Mouse (Mus musculus) heart, embryonic 13.5 days (tissue): ENCODE data around the gene Col18a1. TPM values are rescaled to one million over a fixed set of nuclear protein-coding genes. Genes with fewer than 3 reads are reported as not detected.

ENCODE experiments used
- ATAC-seq: fragments of 200-750 bp; cut with Nextera tagmentation; 2 replicates; pipeline ENCODE4 v1.8.0; 2017; ENCODE audit warnings: moderate TSS enrichment; ENCODE audit not compliant: insufficient number of reproducible peaks, low FRiP score, low TSS enrichment; ENCODE audit errors: extremely low read depth
- H3K27ac ChIP-seq: fragments of 300-500 bp; sonication (generic); replicated peaks from 2 replicates; pipeline ENCODE4 v1.5.1; 2015; ENCODE audit warnings: moderate library complexity, mild to moderate bottlenecking, inconsistent platforms
- H3K27me3 ChIP-seq: fragments of 300-500 bp; sonication (generic); replicated peaks from 2 replicates; pipeline ENCODE4 v1.6.1; 2015; ENCODE audit warnings: mild to moderate bottlenecking, inconsistent platforms
- H3K36me3 ChIP-seq: fragments of 300-500 bp; sonication (generic); 2 replicates; pipeline ENCODE4 v1.6.1; 2015; ENCODE audit warnings: mild to moderate bottlenecking, inconsistent platforms
- H3K4me1 ChIP-seq: fragments of 300-500 bp; sonication (generic); 2 replicates; pipeline ENCODE4 v1.6.1; 2015; ENCODE audit warnings: inconsistent platforms
- H3K4me2 ChIP-seq: fragments of 300-500 bp; sonication (generic); 2 replicates; pipeline ENCODE4 v1.6.1; 2015; ENCODE audit warnings: inconsistent platforms, mild to moderate bottlenecking, moderate library complexity
- H3K4me3 ChIP-seq: fragments of 300-500 bp; sonication (generic); 2 replicates; pipeline ENCODE4 v1.5.1; 2015; ENCODE audit warnings: moderate library complexity, mild to moderate bottlenecking, inconsistent platforms
- H3K9ac ChIP-seq: fragments of 300-500 bp; sonication (generic); 2 replicates; pipeline ENCODE4 v1.6.1; 2015; ENCODE audit warnings: inconsistent platforms, mild to moderate bottlenecking, moderate library complexity
- H3K9me3 ChIP-seq: fragments of 300-500 bp; sonication (generic); 2 replicates; pipeline ENCODE4 v1.6.1; 2016; ENCODE audit warnings: inconsistent platforms
- WGBS: fragments of 180-500 bp; shearing (Covaris S2); methylation state at CpG from one replicate; pipeline ENCODE4 v1.1.7; 2015; ENCODE audit warnings: mixed read lengths; 5-methylcytosine and 5-hydroxymethylcytosine counted together
- polyA plus RNA-seq: library from polyadenylated mRNA; unstranded; fragments of >200 nt; fragmentation: Nextera tagmentation; extraction: Ambion mirVana; gene quantifications from 2 replicates; pipeline ENCODE4 v1.2.1, GENCODE M21; 2015

The Col18a1 gene
- polyA plus RNA-seq, 1 experiment from 2014 or later, result 155 TPM

DNA sequence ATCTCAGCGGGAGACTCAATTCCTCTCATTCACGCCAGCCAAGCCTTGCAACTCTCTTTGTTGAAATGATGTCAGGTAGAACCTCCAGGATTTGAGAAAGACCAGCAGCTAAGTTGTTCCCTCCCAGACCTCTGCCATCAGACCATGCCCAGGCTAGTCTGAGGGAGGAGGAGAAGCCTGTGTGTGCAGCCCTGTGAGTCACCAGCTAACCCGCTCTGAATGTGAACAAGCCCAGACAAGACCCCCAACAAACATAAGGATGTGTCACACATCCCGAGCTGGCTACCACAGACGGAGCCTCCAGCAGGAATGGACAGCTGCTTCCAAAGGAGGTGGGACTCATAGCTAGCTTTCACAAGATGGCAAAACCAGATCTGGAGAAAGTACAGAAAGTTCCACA lies 35.6 kb upstream of the Col18a1 start:
- no peak for ATAC-seq
- H3K4me3 ChIP-seq, result no peak overlapping the region
- H3K9ac ChIP-seq, result no peak overlapping the region
- H3K4me1 ChIP-seq, result peaks cover 26% of the 10 kb centered on the region
- H3K9me3 ChIP-seq, result no peaks in the 10 kb centered on the region
- WGBS, result 58% methylated on average over 5 of the region's 5 CpGs
- no peak overlapping the region for H3K4me2 ChIP-seq
- H3K27ac ChIP-seq, result no peak overlapping the region
- H3K27me3 ChIP-seq, result no peaks in the 10 kb centered on the region
- no peaks in the 10 kb centered on the region for H3K36me3 ChIP-seq

GRCm38 (mm10) chr10:77200295-77200694 lies 33.9 kb upstream of the Col18a1 start:
- no peaks in the 10 kb centered on the region for H3K9me3 ChIP-seq
- 78% methylated on average over 9 of the region's 9 CpGs for WGBS
- H3K9ac ChIP-seq, result no peak overlapping the region
- H3K27me3 ChIP-seq, result no peaks in the 10 kb centered on the region
- ATAC-seq, result no peak
- H3K4me1 ChIP-seq, result peaks cover 14% of the 10 kb centered on the region
- H3K27ac ChIP-seq, result no peak overlapping the region
- no peak overlapping the region for H3K4me3 ChIP-seq
- no peak overlapping the region for H3K4me2 ChIP-seq
- H3K36me3 ChIP-seq, result no peaks in the 10 kb centered on the region

- Histone ChIP-seq H3K4me2 (no peak overlapping the region), H3K9ac (no peak overlapping the region), H3K27ac (no peak overlapping the region), H3K27me3 (no peaks in the 10 kb centered on the region), H3K9me3 (no peaks in the 10 kb centered on the region), H3K4me3 (no peak overlapping the region), H3K36me3 (no peaks in the 10 kb centered on the region), H3K4me1 (peaks cover 8% of the 10 kb centered on the region)
- 63% methylated on average over 2 of the region's 2 CpGs for WGBS
- ATAC-seq, result no peak
Measured at GRCm38 (mm10) chr10:77199229-77199628, 32.9 kb upstream of the Col18a1 start.

DNA sequence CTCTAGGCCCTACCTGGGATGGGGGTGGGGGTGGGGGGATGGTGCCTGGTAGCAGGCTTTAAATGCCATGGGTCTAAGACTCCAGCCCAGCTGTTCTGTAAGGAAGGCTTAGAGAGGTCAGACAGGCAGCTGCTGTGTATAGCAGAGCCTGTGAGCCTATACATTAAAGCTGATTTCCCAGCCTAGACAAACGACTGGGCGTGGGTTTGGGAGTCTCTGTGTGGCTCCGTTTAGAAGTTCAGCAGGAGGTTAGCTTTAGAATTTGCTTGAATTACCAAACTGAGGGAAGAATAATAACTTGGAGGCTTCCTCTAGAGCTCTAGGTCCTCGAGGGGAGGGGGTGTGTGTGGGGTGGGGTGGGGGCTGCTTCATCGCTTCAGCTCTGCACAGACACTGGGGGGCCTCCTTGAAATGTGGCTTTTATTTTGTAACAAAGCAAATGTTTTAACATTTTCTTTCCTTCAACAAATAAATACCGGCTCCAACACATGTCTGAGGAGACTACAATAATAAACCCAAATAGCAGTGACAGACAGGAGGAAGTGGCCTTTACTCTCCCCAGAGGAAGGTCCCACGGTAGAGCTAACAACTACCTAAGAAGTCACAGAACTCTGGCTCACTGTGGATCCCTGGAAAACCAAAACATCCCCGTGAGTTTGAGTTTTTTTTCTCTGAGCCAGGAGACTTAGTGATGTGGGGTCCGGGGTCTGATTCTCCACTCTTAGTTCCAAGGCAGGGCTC lies 31.3 kb upstream of the Col18a1 start:
- Histone ChIP-seq H3K36me3 (no peaks in the 10 kb centered on the region), H3K27me3 (no peaks in the 10 kb centered on the region), H3K9me3 (no peaks in the 10 kb centered on the region), H3K27ac (peak overlapping the region; percentile 42), H3K4me1 (peaks cover 8% of the 10 kb centered on the region), H3K4me2 (no peak overlapping the region), H3K9ac (no peak overlapping the region), H3K4me3 (no peak overlapping the region)
- 39% methylated on average over 9 of the region's 9 CpGs for WGBS
- ATAC-seq, result no peak

GRCm38 (mm10) chr10:77196676-77197075 lies 30.3 kb upstream of the Col18a1 start:
- 72% methylated on average over 4 of the region's 4 CpGs for WGBS

GRCm38 (mm10) chr10:77196115-77196514 lies 29.8 kb upstream of the Col18a1 start:
- no peak overlapping the region for H3K9ac ChIP-seq
- no peak overlapping the region for H3K27ac ChIP-seq
- H3K9me3 ChIP-seq, result no peaks in the 10 kb centered on the region
- H3K36me3 ChIP-seq, result no peaks in the 10 kb centered on the region
- peaks cover 16% of the 10 kb centered on the region for H3K4me1 ChIP-seq
- WGBS, result 83% methylated on average over 3 of the region's 3 CpGs
- ATAC-seq, result no peak
- no peak overlapping the region for H3K4me3 ChIP-seq
- H3K4me2 ChIP-seq, result no peak overlapping the region
- no peaks in the 10 kb centered on the region for H3K27me3 ChIP-seq

More at GRCm38 (mm10) chr10:77196676-77197075, 30.3 kb upstream of the Col18a1 start:
- H3K27me3 ChIP-seq, result no peaks in the 10 kb centered on the region
- H3K4me2 ChIP-seq, result no peak overlapping the region
- ATAC-seq, result no peak
- no peaks in the 10 kb centered on the region for H3K9me3 ChIP-seq
- H3K4me1 ChIP-seq, result peaks cover 10% of the 10 kb centered on the region
- H3K36me3 ChIP-seq, result no peaks in the 10 kb centered on the region
- H3K9ac ChIP-seq, result no peak overlapping the region
- H3K4me3 ChIP-seq, result no peak overlapping the region
- no peak overlapping the region for H3K27ac ChIP-seq

GRCm38 (mm10) chr10:77193495-77193894 lies 27.1 kb upstream of the Col18a1 start:
- Histone ChIP-seq H3K9ac (no peak overlapping the region), H3K4me2 (no peak overlapping the region), H3K27me3 (no peaks in the 10 kb centered on the region), H3K4me1 (peaks cover 40% of the 10 kb centered on the region), H3K36me3 (no peaks in the 10 kb centered on the region), H3K9me3 (no peaks in the 10 kb centered on the region), H3K4me3 (no peak overlapping the region), H3K27ac (no peak overlapping the region)
- ATAC-seq, result no peak

GRCm38 (mm10) chr10:77192745-77193144 lies 26.4 kb upstream of the Col18a1 start:
- 74% methylated on average over 17 of the region's 17 CpGs for WGBS
- H3K27me3 ChIP-seq, result no peaks in the 10 kb centered on the region
- no peak for ATAC-seq
- no peak overlapping the region for H3K4me2 ChIP-seq
- no peak overlapping the region for H3K4me3 ChIP-seq
- H3K9ac ChIP-seq, result no peak overlapping the region
- H3K36me3 ChIP-seq, result no peaks in the 10 kb centered on the region
- no peaks in the 10 kb centered on the region for H3K9me3 ChIP-seq
- peaks cover 47% of the 10 kb centered on the region for H3K4me1 ChIP-seq
- no peak overlapping the region for H3K27ac ChIP-seq

- peak overlapping the region; percentile 12; the same call in 1 of the 2 replicates for H3K27ac ChIP-seq
- no peaks in the 10 kb centered on the region for H3K9me3 ChIP-seq
- 42% methylated on average over 10 of the region's 10 CpGs for WGBS
- H3K4me1 ChIP-seq, result peaks cover 54% of the 10 kb centered on the region
- no peak overlapping the region for H3K4me2 ChIP-seq
- ATAC-seq, result no peak
- no peak overlapping the region for H3K4me3 ChIP-seq
- no peaks in the 10 kb centered on the region for H3K36me3 ChIP-seq
- no peaks in the 10 kb centered on the region for H3K27me3 ChIP-seq
- peak overlapping the region; percentile 33 for H3K9ac ChIP-seq
Measured at GRCm38 (mm10) chr10:77190967-77191915, 24.9 kb upstream of the Col18a1 start.

- H3K36me3 ChIP-seq, result no peaks in the 10 kb centered on the region
- H3K4me2 ChIP-seq, result peak overlapping the region; percentile 51
- peak overlapping the region; percentile 50; the same call in 1 of the 2 replicates for H3K9ac ChIP-seq
- 13% methylated on average over 7 of the region's 7 CpGs for WGBS
- no peaks in the 10 kb centered on the region for H3K27me3 ChIP-seq
- peak overlapping the region; percentile 87 for H3K27ac ChIP-seq
- H3K4me3 ChIP-seq, result peak overlapping the region; percentile 24
- ATAC-seq, result peak; percentile 55; the same call in 1 of the 2 replicates
- H3K9me3 ChIP-seq, result no peaks in the 10 kb centered on the region
- H3K4me1 ChIP-seq, result peaks cover 60% of the 10 kb centered on the region
Measured at GRCm38 (mm10) chr10:77187427-77187826, 21.1 kb upstream of the Col18a1 start.

DNA sequence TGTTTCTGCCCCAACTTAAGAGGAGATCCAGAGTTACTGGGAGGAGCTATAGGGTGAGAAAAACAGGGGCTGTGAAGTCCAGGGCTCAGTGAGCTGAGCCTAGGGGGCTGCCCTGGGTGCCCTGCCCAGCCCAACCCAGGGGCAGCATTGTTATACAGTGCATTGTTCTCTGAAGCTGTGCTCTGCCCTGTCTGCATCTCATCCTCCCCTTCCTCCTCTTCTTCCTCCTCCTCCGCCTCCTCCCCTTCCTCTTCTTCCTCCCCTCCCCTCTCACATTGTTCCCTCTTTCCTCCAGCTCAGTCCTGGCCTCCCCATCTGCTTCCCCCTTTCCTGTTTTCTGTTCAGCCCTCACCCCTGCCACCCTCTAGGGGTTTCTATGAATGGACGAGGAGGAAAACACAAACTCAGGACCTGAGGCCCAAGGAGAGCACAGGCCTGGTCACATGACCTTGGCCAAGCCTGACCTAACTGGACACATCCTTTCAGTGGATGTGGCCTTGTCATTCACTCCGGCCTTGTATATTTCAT lies 16.5 kb upstream of the Col18a1 start:
- Histone ChIP-seq H3K36me3 (no peaks in the 10 kb centered on the region), H3K4me3 (no peak overlapping the region), H3K4me1 (peaks cover 17% of the 10 kb centered on the region), H3K9ac (no peak overlapping the region), H3K27me3 (no peaks in the 10 kb centered on the region), H3K9me3 (no peaks in the 10 kb centered on the region), H3K4me2 (no peak overlapping the region), H3K27ac (peak overlapping the region; percentile 69)
- 60% methylated on average over 3 of the region's 3 CpGs for WGBS
- peak; percentile 58 for ATAC-seq
